Mouse (Mus musculus) CD4-positive naive resting alpha-beta T cell, adult 76 days (primary cell): ENCODE measurements around the gene Otc. TPM values are rescaled to one million over a fixed set of nuclear protein-coding genes. Genes with fewer than 3 reads are reported as not detected.

Source experiments
- total RNA-seq: library from RNA; stranded (reverse); gene quantifications from one replicate; pipeline ENCODE4 v1.2.4, GENCODE M21; 2023

Gene Otc
- not detected for total RNA-seq

GRCm38 (mm10) chrX:10251852-10252504 is at the start of gene Otc:
TSS of gene Otc (plus strand) at chrX:10252305.

GRCm38 (mm10) chrX:10216410-10216949 is 35.6 kb upstream of the Otc start, which contains the start of gene Rpgr:
TSS of gene Rpgr (minus strand) at chrX:10216920.

Other genes with a start within 250 kb of the Otc start
- gene Srpx, start 134.6 kb upstream of the Otc start, total RNA-seq = not detected
- 4.0 TPM for gene Rpgr, start 35.4 kb upstream of the Otc start, total RNA-seq
- not detected for gene Tspan7, start 232.9 kb downstream of the Otc start, total RNA-seq